Mouse (Mus musculus): ENCODE data around the gene Btbd8. TPM values are rescaled to one million over a fixed set of nuclear protein-coding genes. Genes with fewer than 3 reads are reported as not detected.

The Btbd8 gene
- polyA plus RNA-seq, 1 experiment = 1.2 TPM

GRCm38 (mm10) chr5:107405361-107405760, 32.4 kb upstream of the Btbd8 start:
- Histone ChIP-seq H3K27me3 (replicated peaks; ENCODE audit: control insufficient read depth, insufficient read depth, low read length) (0 out of 2 replicates have a peak, but pooled peaks cover 2% of the 10 kb centered on the region), H3K4me3 (ENCODE audit: insufficient read depth, low read depth, low read length) (no peak overlapping the region), H3K4me1 (ENCODE audit: control insufficient read depth, insufficient read depth, low read length) (no peaks in the 10 kb centered on the region), H3K27ac (ENCODE audit: insufficient read depth, low read depth, low read length) (no peak overlapping the region), H3K36me3 (ENCODE audit: control insufficient read depth, insufficient read depth, low read length) (no peaks in the 10 kb centered on the region)
- WGBS = 83% methylated on average over 4 of the region's 4 CpGs
- DNase-seq = no peak
- TF ChIP-seq POLR2A (IDR thresholded peaks at IDR 0.05; ENCODE audit: low read depth, low read length) (no peak), CTCF (conservative IDR thresholded peaks at IDR 0.05; ENCODE audit: insufficient read depth, insufficient read length, low read depth, low read length) (no peak)

GRCm38 (mm10) chr5:107410305-107410704, 27.5 kb upstream of the Btbd8 start:
- Histone ChIP-seq H3K36me3 (ENCODE audit: control insufficient read depth, insufficient read depth, low read length) (no peaks in the 10 kb centered on the region), H3K27ac (ENCODE audit: insufficient read depth, low read depth, low read length) (no peak overlapping the region), H3K4me3 (ENCODE audit: insufficient read depth, low read depth, low read length) (no peak overlapping the region), H3K4me1 (ENCODE audit: control insufficient read depth, insufficient read depth, low read length) (no peaks in the 10 kb centered on the region), H3K27me3 (replicated peaks; ENCODE audit: control insufficient read depth, insufficient read depth, low read length) (no peaks in the 10 kb centered on the region)
- TF ChIP-seq POLR2A (IDR thresholded peaks at IDR 0.05; ENCODE audit: low read depth, low read length) = no peak
- TF ChIP-seq CTCF (conservative IDR thresholded peaks at IDR 0.05; ENCODE audit: insufficient read depth, insufficient read length, low read depth, low read length) = no peak
- no peak for DNase-seq
- 85% methylated on average over 1 of the region's 1 CpGs for WGBS

DNA sequence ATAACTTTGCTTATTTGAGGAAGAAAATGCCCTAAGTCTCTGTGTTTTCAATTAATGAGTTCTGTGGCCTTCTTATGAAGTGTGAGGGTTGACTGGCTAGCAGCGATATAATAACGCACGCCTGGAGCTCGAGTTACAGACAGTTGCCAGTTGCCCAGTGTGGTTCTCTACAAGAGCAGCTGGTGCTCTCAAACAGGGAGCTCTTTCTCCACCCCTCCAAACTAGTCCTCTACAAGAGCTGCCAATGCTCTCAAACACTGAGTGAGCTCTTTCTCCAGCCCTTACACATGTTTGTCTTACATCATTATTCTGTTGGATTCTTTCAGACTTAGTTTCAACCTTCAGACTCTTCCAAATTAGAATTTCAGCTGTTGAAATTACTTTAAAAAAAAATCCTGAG, 26.5 kb upstream of the Btbd8 start:
- Histone ChIP-seq H3K27me3 (replicated peaks; ENCODE audit: control insufficient read depth, insufficient read depth, low read length) (no peaks in the 10 kb centered on the region), H3K36me3 (ENCODE audit: control insufficient read depth, insufficient read depth, low read length) (no peaks in the 10 kb centered on the region), H3K4me3 (ENCODE audit: insufficient read depth, low read depth, low read length) (no peak overlapping the region), H3K4me1 (ENCODE audit: control insufficient read depth, insufficient read depth, low read length) (no peaks in the 10 kb centered on the region), H3K27ac (ENCODE audit: insufficient read depth, low read depth, low read length) (no peak overlapping the region)
- TF ChIP-seq POLR2A (IDR thresholded peaks at IDR 0.05; ENCODE audit: low read depth, low read length) (no peak), CTCF (conservative IDR thresholded peaks at IDR 0.05; ENCODE audit: insufficient read depth, insufficient read length, low read depth, low read length) (no peak)
- WGBS = 40% methylated on average over 4 of the region's 4 CpGs
- DNase-seq = no peak

- no peak overlapping the region for H3K4me3 ChIP-seq (ENCODE audit: insufficient read depth, low read depth, low read length)
- H3K4me1 ChIP-seq (ENCODE audit: control insufficient read depth, insufficient read depth, low read length) = no peaks in the 10 kb centered on the region
- TF ChIP-seq CTCF (conservative IDR thresholded peaks at IDR 0.05; ENCODE audit: insufficient read depth, insufficient read length, low read depth, low read length) (no peak), POLR2A (IDR thresholded peaks at IDR 0.05; ENCODE audit: low read depth, low read length) (no peak)
- no peaks in the 10 kb centered on the region for H3K36me3 ChIP-seq (ENCODE audit: control insufficient read depth, insufficient read depth, low read length)
- H3K27me3 ChIP-seq (replicated peaks; ENCODE audit: control insufficient read depth, insufficient read depth, low read length) = no peaks in the 10 kb centered on the region
- 88% methylated on average over 2 of the region's 2 CpGs for WGBS
- no peak overlapping the region for H3K27ac ChIP-seq (ENCODE audit: insufficient read depth, low read depth, low read length)
- DNase-seq = no peak
Observed at GRCm38 (mm10) chr5:107412285-107412684, 25.5 kb upstream of the Btbd8 start.

DNA sequence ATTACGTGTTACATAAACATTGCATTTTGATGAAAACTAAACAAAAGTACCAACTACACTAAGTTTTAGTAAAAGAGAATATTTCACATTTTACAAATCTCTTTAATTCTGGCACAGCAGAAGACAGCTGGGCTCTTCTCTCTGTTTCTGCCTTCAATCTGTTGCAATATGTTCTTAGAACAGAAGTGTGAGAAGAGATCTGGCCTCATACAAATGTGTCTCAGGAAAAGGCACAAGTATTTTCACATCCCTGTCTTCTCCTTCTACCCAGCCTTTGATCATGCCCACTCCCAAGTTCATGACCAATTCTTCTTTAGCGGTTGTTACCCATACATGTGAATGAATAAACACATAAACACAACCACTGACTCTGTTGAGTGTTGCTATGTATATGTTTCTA, 22.7 kb upstream of the Btbd8 start:
- no peak for TF ChIP-seq POLR2A (IDR thresholded peaks at IDR 0.05; ENCODE audit: low read depth, low read length)
- TF ChIP-seq CTCF (conservative IDR thresholded peaks at IDR 0.05; ENCODE audit: insufficient read depth, insufficient read length, low read depth, low read length) = no peak
- 84% methylated on average over 2 of the region's 2 CpGs for WGBS
- Histone ChIP-seq H3K4me1 (ENCODE audit: control insufficient read depth, insufficient read depth, low read length) (no peaks in the 10 kb centered on the region), H3K36me3 (ENCODE audit: control insufficient read depth, insufficient read depth, low read length) (no peaks in the 10 kb centered on the region), H3K27ac (ENCODE audit: insufficient read depth, low read depth, low read length) (no peak overlapping the region), H3K27me3 (replicated peaks; ENCODE audit: control insufficient read depth, insufficient read depth, low read length) (no peaks in the 10 kb centered on the region), H3K4me3 (ENCODE audit: insufficient read depth, low read depth, low read length) (no peak overlapping the region)
- no peak for DNase-seq

GRCm38 (mm10) chr5:107421676-107422075, 16.1 kb upstream of the Btbd8 start:
- no peaks in the 10 kb centered on the region for H3K36me3 ChIP-seq (ENCODE audit: control insufficient read depth, insufficient read depth, low read length)
- WGBS = 16% methylated on average over 1 of the region's 1 CpGs
- TF ChIP-seq POLR2A (IDR thresholded peaks at IDR 0.05; ENCODE audit: low read depth, low read length) (no peak), CTCF (conservative IDR thresholded peaks at IDR 0.05; ENCODE audit: insufficient read depth, insufficient read length, low read depth, low read length) (no peak)

DNA sequence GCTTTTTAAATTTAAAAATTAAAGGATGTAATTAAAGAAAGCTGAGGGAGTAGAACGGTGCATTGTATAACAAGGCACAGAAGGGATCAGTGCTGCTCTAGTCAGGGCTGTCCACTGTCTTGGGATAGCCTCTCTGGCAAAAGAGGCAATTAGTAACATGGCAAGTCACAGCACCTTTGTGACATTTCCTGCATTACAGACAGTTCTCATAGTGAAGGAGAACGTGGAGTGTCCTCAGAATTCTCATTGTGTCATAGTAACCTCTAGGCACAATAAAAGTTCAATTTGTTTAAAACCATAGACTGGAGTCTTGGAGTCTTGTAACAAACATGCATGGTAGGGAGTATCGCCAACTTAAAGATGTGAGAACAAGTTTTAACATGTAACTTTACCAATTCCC, 6.5 kb upstream of the Btbd8 start, which contains the start of gene Lpcat2b:
Lpcat2b (plus strand) TSS at position 301 of the 400 bp plus-strand sequence.
- Histone ChIP-seq H3K36me3 (ENCODE audit: control insufficient read depth, insufficient read depth, low read length) (no peaks in the 10 kb centered on the region), H3K4me3 (ENCODE audit: insufficient read depth, low read depth, low read length) (no peak within 1 kb of the TSS), H3K4me1 (ENCODE audit: control insufficient read depth, insufficient read depth, low read length) (no peaks in the 10 kb centered on the region), H3K27ac (ENCODE audit: insufficient read depth, low read depth, low read length) (no peak within 1 kb of the TSS), H3K27me3 (replicated peaks; ENCODE audit: control insufficient read depth, insufficient read depth, low read length) (no peaks in the 10 kb centered on the region)
- no peak for DNase-seq
- TF ChIP-seq CTCF (conservative IDR thresholded peaks at IDR 0.05; ENCODE audit: insufficient read depth, insufficient read length, low read depth, low read length) = no peak
- WGBS = 75% methylated on average over 3 of the region's 3 CpGs

More at GRCm38 (mm10) chr5:107421676-107422075, 16.1 kb upstream of the Btbd8 start:
- no peak overlapping the region for H3K4me3 ChIP-seq (ENCODE audit: insufficient read depth, low read depth, low read length)
- H3K4me1 ChIP-seq (ENCODE audit: control insufficient read depth, insufficient read depth, low read length) = no peaks in the 10 kb centered on the region
- DNase-seq = no peak
- no peaks in the 10 kb centered on the region for H3K27me3 ChIP-seq (replicated peaks; ENCODE audit: control insufficient read depth, insufficient read depth, low read length)
- no peak overlapping the region for H3K27ac ChIP-seq (ENCODE audit: insufficient read depth, low read depth, low read length)

- no peak for DNase-seq
- no peak overlapping the region for H3K27ac ChIP-seq (ENCODE audit: insufficient read depth, low read depth, low read length)
- H3K27me3 ChIP-seq (replicated peaks; ENCODE audit: control insufficient read depth, insufficient read depth, low read length) = no peaks in the 10 kb centered on the region
- TF ChIP-seq CTCF (conservative IDR thresholded peaks at IDR 0.05; ENCODE audit: insufficient read depth, insufficient read length, low read depth, low read length) = no peak
- TF ChIP-seq POLR2A (IDR thresholded peaks at IDR 0.05; ENCODE audit: low read depth, low read length) = no peak
- no peaks in the 10 kb centered on the region for H3K36me3 ChIP-seq (ENCODE audit: control insufficient read depth, insufficient read depth, low read length)
- H3K4me1 ChIP-seq (ENCODE audit: control insufficient read depth, insufficient read depth, low read length) = no peaks in the 10 kb centered on the region
- WGBS = 76% methylated on average over 5 of the region's 5 CpGs
- no peak overlapping the region for H3K4me3 ChIP-seq (ENCODE audit: insufficient read depth, low read depth, low read length)
Observed at GRCm38 (mm10) chr5:107434001-107434400, 3.8 kb upstream of the Btbd8 start.

Data from kidney, adult 2 months (tissue).